Mouse (Mus musculus) kidney, embryonic 16.5 days (tissue): Measurements from ENCODE around the gene Hoxb8. TPM values are rescaled to one million over a fixed set of nuclear protein-coding genes. Genes with fewer than 3 reads are reported as not detected.

Experiments used
- ATAC-seq: fragments of 200-750 bp; cut with Nextera tagmentation; 2 replicates; pipeline ENCODE4 v1.8.0; 2017; ENCODE audit warnings: moderate TSS enrichment; ENCODE audit not compliant: low FRiP score, low TSS enrichment
- H3K27ac ChIP-seq: fragments of 300-500 bp; sonication (generic); 2 replicates; pipeline ENCODE4 v1.5.1; 2014; ENCODE audit warnings: low read length
- H3K27me3 ChIP-seq: fragments of 300-500 bp; sonication (generic); 2 replicates; pipeline ENCODE4 v1.6.1; 2014; ENCODE audit warnings: low read length, control low read depth, mixed read lengths; ENCODE audit not compliant: insufficient read depth
- H3K36me3 ChIP-seq: fragments of 300-500 bp; sonication (generic); 2 replicates; pipeline ENCODE4 v1.6.1; 2014; ENCODE audit warnings: low read length, control low read depth, mixed read lengths; ENCODE audit not compliant: insufficient read depth
- H3K4me1 ChIP-seq: fragments of 300-500 bp; sonication (generic); 2 replicates; pipeline ENCODE4 v1.6.1; 2014; ENCODE audit warnings: low read length, control low read depth, mixed read lengths; ENCODE audit not compliant: insufficient read depth
- H3K4me2 ChIP-seq: fragments of 300-500 bp; sonication (generic); replicated peaks from 2 replicates; pipeline ENCODE4 v1.6.1; 2014; ENCODE audit warnings: low read depth, low read length
- H3K4me3 ChIP-seq: fragments of 300-500 bp; sonication (generic); 2 replicates; pipeline ENCODE4 v1.5.1; 2014; ENCODE audit warnings: mild to moderate bottlenecking, low read length
- H3K9ac ChIP-seq: fragments of 300-500 bp; sonication (generic); replicated peaks from 2 replicates; pipeline ENCODE4 v1.6.1; 2014; ENCODE audit warnings: low read length
- H3K9me3 ChIP-seq: fragments of 300-500 bp; sonication (generic); 2 replicates; pipeline ENCODE4 v1.6.1; 2016; ENCODE audit warnings: low read length, control low read depth
- WGBS: fragments of 180-500 bp; shearing (Covaris S2); extraction: QIAGEN DNeasy Blood & Tissue Kit; methylation state at CpG from one replicate; pipeline ENCODE4 v1.1.7; 2014; 5-methylcytosine and 5-hydroxymethylcytosine counted together
- polyA plus RNA-seq: library from polyadenylated mRNA; unstranded; fragments of >200 nt; fragmentation: Nextera tagmentation; extraction: Ambion mirVana; gene quantifications from 2 replicates; pipeline ENCODE4 v1.2.1, GENCODE M21; 2015

Hoxb8 gene
- polyA plus RNA-seq, 1 experiment from 2014 or later = 9.5 TPM

GRCm38 (mm10) chr11:96257141-96257540, 24.6 kb upstream of the Hoxb8 start:
- Histone ChIP-seq H3K27me3 (no peaks in the 10 kb centered on the region), H3K4me2 (peak overlapping the region; percentile 66), H3K9me3 (no peaks in the 10 kb centered on the region), H3K36me3 (no peaks in the 10 kb centered on the region), H3K9ac (peak overlapping the region; percentile 51; the same call in 1 of the 2 replicates), H3K27ac (peak overlapping the region; percentile 67), H3K4me1 (peaks cover 82% of the 10 kb centered on the region), H3K4me3 (no peak overlapping the region)
- no peak for ATAC-seq
- 24% methylated on average over 2 of the region's 2 CpGs for WGBS

DNA sequence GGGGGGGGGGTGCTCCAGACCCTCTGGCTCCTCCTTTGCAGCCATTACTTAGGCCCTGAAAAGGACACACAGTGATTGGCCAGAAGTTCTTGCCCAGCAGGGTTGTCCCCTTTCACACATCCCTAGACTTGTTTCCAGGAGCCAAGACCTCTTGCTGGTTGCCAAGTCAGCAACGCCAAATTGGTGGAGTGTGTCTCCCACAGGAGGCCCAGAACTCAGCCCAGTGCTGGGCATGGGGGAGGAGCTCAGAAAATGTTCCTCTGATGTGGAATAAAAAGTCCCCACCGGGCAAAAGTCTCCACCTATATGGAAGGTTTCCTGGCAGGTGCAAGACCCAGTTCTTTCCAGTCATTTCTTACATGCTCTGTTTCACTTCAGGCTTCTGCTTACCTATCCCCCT, 22.7 kb upstream of the Hoxb8 start:
- WGBS = 8% methylated on average over 2 of the region's 2 CpGs
- no peaks in the 10 kb centered on the region for H3K27me3 ChIP-seq

GRCm38 (mm10) chr11:96259511-96259910, 22.2 kb upstream of the Hoxb8 start:
- WGBS = 0% methylated on average over 1 of the region's 1 CpGs

More for the DNA sequence above, 22.7 kb upstream of the Hoxb8 start:
- 0 out of 2 replicates have a peak overlapping the region, but pooled peaks have one; percentile 10 for H3K9ac ChIP-seq
- ATAC-seq = peak; percentile 16; the same call in 1 of the 2 replicates
- peaks cover 96% of the 10 kb centered on the region for H3K4me1 ChIP-seq
- no peak overlapping the region for H3K4me3 ChIP-seq
- H3K4me2 ChIP-seq = peak overlapping the region; percentile 6; the same call in 1 of the 2 replicates
- 0 out of 2 replicates have a peak, but pooled peaks cover 5% of the 10 kb centered on the region for H3K36me3 ChIP-seq
- H3K9me3 ChIP-seq = no peaks in the 10 kb centered on the region
- peak overlapping the region; percentile 67 for H3K27ac ChIP-seq

DNA sequence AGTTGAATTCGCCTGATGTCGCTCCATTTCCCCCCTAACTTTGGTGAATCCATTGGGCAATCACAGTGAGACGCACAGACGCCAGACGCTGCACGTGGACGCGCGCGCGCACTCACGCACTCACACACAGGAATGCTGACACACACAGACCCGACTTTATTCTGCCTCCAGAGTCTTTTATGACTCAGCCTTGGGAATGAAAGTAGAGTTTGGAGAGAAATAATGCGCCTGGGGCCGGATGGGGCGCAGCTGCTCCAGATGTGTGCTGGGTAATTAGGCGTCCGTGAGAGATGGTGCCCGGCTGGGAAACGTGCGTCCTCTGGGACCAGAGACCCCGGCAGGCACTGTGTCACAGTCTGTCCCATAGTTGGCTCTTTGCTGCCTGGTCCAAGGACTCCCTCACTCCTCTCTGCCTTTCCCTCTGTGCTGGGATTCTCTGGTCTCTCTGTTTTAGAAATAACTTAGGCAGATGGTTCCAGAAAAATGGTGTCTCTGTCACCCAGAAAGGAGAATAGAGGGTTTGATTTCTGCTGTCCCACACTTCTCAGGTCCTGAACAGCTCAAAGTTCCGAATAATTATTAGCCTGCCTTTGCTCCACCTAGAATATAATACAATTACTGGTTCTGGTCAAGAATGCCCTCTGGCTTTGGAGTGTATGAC, 21.3 kb upstream of the Hoxb8 start:
- Histone ChIP-seq H3K4me2 (peak overlapping the region; percentile 32), H3K4me3 (0 out of 2 replicates have a peak overlapping the region, but pooled peaks have one; percentile 5)

More at GRCm38 (mm10) chr11:96259511-96259910, 22.2 kb upstream of the Hoxb8 start:
- Histone ChIP-seq H3K27ac (peak overlapping the region; percentile 67), H3K9ac (no peak overlapping the region), H3K9me3 (no peaks in the 10 kb centered on the region), H3K36me3 (0 out of 2 replicates have a peak, but pooled peaks cover 5% of the 10 kb centered on the region), H3K4me2 (peak overlapping the region; percentile 6; the same call in 1 of the 2 replicates), H3K27me3 (no peaks in the 10 kb centered on the region), H3K4me3 (no peak overlapping the region), H3K4me1 (peaks cover 94% of the 10 kb centered on the region)
- no peak for ATAC-seq

GRCm38 (mm10) chr11:96261323-96261890, 20.3 kb upstream of the Hoxb8 start:
- Histone ChIP-seq H3K4me1 (peaks cover 91% of the 10 kb centered on the region), H3K36me3 (peaks cover 10% of the 10 kb centered on the region; the same call in 1 of the 2 replicates), H3K9ac (no peak overlapping the region), H3K9me3 (no peaks in the 10 kb centered on the region), H3K27ac (peak overlapping the region; percentile 67; the same call in 1 of the 2 replicates), H3K27me3 (no peaks in the 10 kb centered on the region), H3K4me2 (0 out of 2 replicates have a peak overlapping the region, but pooled peaks have one; percentile 15), H3K4me3 (no peak overlapping the region)
- ATAC-seq = peak; percentile 68
- WGBS = 6% methylated on average over 24 of the region's 24 CpGs

More for the DNA sequence above, 21.3 kb upstream of the Hoxb8 start:
- no peak for ATAC-seq
- Histone ChIP-seq H3K36me3 (peaks cover 9% of the 10 kb centered on the region; the same call in 1 of the 2 replicates), H3K9ac (peak overlapping the region; percentile 14), H3K9me3 (no peaks in the 10 kb centered on the region), H3K4me1 (peaks cover 90% of the 10 kb centered on the region), H3K27me3 (no peaks in the 10 kb centered on the region), H3K27ac (peak overlapping the region; percentile 67)
- WGBS = 9% methylated on average over 23 of the region's 23 CpGs

- WGBS = 40% methylated on average over 6 of the region's 6 CpGs
- H3K4me2 ChIP-seq = no peak overlapping the region
- H3K36me3 ChIP-seq = peaks cover 13% of the 10 kb centered on the region; the same call in 1 of the 2 replicates
- H3K27me3 ChIP-seq = no peaks in the 10 kb centered on the region
- H3K9ac ChIP-seq = no peak overlapping the region
- H3K4me1 ChIP-seq = peaks cover 86% of the 10 kb centered on the region
- no peak for ATAC-seq
- no peak overlapping the region for H3K27ac ChIP-seq
- H3K9me3 ChIP-seq = no peaks in the 10 kb centered on the region
- H3K4me3 ChIP-seq = no peak overlapping the region; the same call in 1 of the 2 replicates
Measured at GRCm38 (mm10) chr11:96262262-96262830, 19.4 kb upstream of the Hoxb8 start.

DNA sequence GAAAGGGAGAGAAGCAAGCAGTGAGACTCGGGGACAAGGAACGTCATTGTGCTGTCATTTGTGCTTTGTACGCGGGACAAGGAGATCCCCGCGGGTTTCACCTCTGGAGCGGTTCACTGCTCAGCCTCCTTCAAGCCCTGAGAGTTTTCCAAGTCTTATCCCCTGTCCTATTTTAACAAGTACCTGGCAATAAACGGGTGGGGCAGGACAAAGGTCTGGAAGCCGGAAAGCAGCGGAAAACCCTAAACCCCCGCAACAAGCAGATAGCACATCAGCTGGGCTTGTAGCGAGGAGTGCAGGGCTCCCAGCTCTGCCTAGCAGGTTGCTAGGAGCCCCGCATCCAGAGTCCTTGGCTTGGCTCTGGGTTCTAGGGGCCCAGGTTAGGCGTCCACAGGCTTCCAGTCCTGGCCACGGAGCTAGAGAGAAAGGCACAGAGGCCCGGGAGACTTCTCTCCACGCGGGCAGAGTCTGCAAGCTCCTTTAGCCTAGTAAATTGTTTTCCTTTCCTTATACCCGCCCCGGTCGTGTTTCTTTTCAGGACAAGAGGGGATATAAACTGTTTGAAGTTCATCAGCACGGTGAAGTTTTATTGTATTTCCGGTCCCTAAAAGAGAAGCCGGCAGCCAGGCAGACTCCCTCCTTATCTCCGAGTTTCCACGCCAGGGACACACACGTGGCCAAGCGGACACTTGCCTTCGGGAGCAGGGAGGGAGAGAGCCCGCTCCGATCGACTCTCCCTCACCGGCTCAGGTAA, 17.9 kb upstream of the Hoxb8 start:
- H3K27me3 ChIP-seq = no peaks in the 10 kb centered on the region
- no peaks in the 10 kb centered on the region for H3K9me3 ChIP-seq
- WGBS = 22% methylated on average over 33 of the region's 33 CpGs
- peaks cover 78% of the 10 kb centered on the region for H3K4me1 ChIP-seq
- peak overlapping the region; percentile 32 for H3K4me2 ChIP-seq
- no peak for ATAC-seq
- H3K27ac ChIP-seq = peak overlapping the region; percentile 66
- H3K9ac ChIP-seq = peak overlapping the region; percentile 61
- H3K4me3 ChIP-seq = peak overlapping the region; percentile 11; the same call in 1 of the 2 replicates
- peaks cover 14% of the 10 kb centered on the region; the same call in 1 of the 2 replicates for H3K36me3 ChIP-seq

DNA sequence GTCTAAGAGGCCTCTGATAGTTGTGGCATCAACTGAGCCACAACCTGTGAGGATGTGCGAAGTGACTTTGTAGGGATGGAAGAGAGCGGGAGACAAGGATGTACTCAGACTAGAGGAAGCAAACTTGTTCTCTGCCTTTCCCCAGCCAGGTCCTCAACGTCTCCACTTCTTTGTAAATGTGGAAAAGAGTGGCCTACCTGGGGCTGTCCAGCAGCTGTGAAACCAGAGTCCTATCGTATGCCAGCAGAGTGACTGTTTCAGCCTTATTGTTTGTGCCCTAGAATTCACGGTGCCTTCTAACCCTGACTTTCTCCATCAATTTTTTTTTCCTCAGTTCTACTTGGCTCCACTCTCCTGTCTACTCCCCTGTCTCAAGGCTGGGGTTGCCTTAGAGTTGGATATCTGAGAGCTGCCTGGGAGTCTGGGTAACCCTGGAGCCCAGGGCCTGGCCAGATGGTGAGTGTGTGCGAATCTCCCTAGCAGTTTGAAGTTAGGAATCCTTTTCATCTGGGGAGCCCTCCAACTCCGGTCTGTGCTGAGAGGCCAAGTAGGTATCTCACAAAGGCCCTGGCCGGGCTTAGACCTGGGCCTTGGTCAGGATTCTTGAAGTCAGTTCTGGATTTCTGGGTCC, 17.2 kb upstream of the Hoxb8 start:
- H3K9ac ChIP-seq = peak overlapping the region; percentile 61
- peak overlapping the region; percentile 66 for H3K27ac ChIP-seq
- peak overlapping the region; percentile 32; the same call in 1 of the 2 replicates for H3K4me2 ChIP-seq
- peaks cover 78% of the 10 kb centered on the region for H3K4me1 ChIP-seq
- H3K4me3 ChIP-seq = no peak overlapping the region
- H3K27me3 ChIP-seq = no peaks in the 10 kb centered on the region; the same call in 1 of the 2 replicates
- H3K36me3 ChIP-seq = peaks cover 14% of the 10 kb centered on the region; the same call in 1 of the 2 replicates
- H3K9me3 ChIP-seq = no peaks in the 10 kb centered on the region
- no peak for ATAC-seq
- WGBS = 66% methylated on average over 8 of the region's 8 CpGs

- Histone ChIP-seq H3K36me3 (peaks cover 14% of the 10 kb centered on the region; the same call in 1 of the 2 replicates), H3K4me3 (no peak overlapping the region), H3K27me3 (no peaks in the 10 kb centered on the region; the same call in 1 of the 2 replicates), H3K4me2 (no peak overlapping the region), H3K27ac (peak overlapping the region; percentile 81), H3K9me3 (no peaks in the 10 kb centered on the region), H3K4me1 (peaks cover 79% of the 10 kb centered on the region), H3K9ac (peak overlapping the region; percentile 35; the same call in 1 of the 2 replicates)
- ATAC-seq = peak; percentile 65
- WGBS = 12% methylated on average over 7 of the region's 7 CpGs
Measured at GRCm38 (mm10) chr11:96265954-96266353, 15.8 kb upstream of the Hoxb8 start.
